Mouse (Mus musculus) olfactory bulb, adult 2 months (tissue): Measurements from ENCODE around the gene Sec24c. TPM values are rescaled to one million over a fixed set of nuclear protein-coding genes. Genes with fewer than 3 reads are reported as not detected.

Experiments
- H3K27ac ChIP-seq: fragments of 200-500 bp; 2 replicates; pipeline ENCODE4 v1.5.1; 2012; ENCODE audit warnings: low read depth, low read length; ENCODE audit not compliant: insufficient read depth
- H3K4me1 ChIP-seq: fragments of 200-500 bp; 2 replicates; pipeline ENCODE4 v1.6.1; 2012; ENCODE audit warnings: low read length; ENCODE audit not compliant: control insufficient read depth, insufficient read depth
- H3K4me3 ChIP-seq: fragments of 200-500 bp; 2 replicates; pipeline ENCODE4 v1.5.1; 2012; ENCODE audit warnings: mild to moderate bottlenecking, low read depth, low read length, moderate library complexity; ENCODE audit not compliant: insufficient read depth
- CTCF ChIP-seq: fragments of 200-500 bp; IDR thresholded peaks from 2 replicates; pipeline ENCODE4 v1.5.1; 2012; ENCODE audit warnings: low read depth, mild to moderate bottlenecking, low read length, moderate library complexity; ENCODE audit not compliant: insufficient read depth
- POLR2A ChIP-seq: fragments of 200-500 bp; IDR thresholded peaks from 2 replicates; pipeline ENCODE4 v1.6.1; 2012; ENCODE audit warnings: mild to moderate bottlenecking, low read depth, low read length, moderate library complexity; ENCODE audit not compliant: insufficient read depth
- WGBS: fragments of 180-500 bp; shearing (Covaris S2); methylation state at CpG from one replicate; pipeline ENCODE4 v1.1.7; 2018; 5-methylcytosine and 5-hydroxymethylcytosine counted together
- polyA plus RNA-seq: library from polyadenylated mRNA; stranded (reverse); fragments of >200 nt; gene quantifications from 2 replicates; pipeline ENCODE4 v1.2.4, GENCODE M21; 2012; ENCODE audit warnings: low replicate concordance; ENCODE audit not compliant: missing spikeins, insufficient read depth, insufficient read length

Sec24c gene
- polyA plus RNA-seq, 1 experiment = 190 TPM

DNA sequence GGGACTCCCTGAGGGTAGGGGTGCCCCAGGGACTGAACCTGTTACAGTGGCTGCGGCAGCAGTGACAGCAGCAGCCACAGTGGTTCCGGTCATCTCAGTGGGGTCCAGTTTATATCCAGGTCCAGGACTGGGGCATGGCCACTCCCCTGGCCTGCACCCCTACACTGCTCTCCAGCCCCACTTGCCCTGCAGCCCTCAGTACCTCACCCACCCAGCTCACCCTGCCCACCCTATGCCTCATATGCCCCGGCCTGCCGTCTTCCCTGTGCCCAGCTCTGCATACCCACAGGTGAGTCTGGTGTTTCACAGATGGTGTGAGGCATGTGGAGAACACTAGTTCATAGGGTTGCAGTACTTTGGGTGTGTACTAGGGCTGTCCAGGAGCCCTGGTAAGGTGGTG lies 47.3 kb downstream of the Sec24c start:
- Histone ChIP-seq H3K4me3 (no peak overlapping the region), H3K27ac (no peak overlapping the region), H3K4me1 (no peaks in the 10 kb centered on the region)
- TF ChIP-seq CTCF (no peak), POLR2A (no peak)
- WGBS = 89% methylated on average over 4 of the region's 4 CpGs

DNA sequence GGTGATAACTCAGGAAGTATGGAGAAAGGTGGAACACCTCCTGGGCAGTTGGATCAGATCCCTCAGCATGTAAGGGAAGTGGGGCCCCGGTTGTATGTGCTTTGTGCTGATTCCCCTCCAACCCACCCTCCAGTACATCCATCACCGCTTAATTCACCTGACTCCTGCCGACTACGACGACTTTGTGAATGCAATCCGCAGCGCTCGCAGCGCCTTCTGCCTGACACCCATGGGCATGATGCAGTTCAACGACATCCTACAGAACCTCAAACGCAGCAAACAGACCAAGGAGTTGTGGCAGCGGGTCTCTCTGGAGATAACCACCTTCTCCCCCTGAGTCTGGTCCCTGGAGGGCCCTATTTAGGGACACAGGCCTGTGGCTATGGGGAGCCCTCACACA lies 48.9 kb downstream of the Sec24c start:
- WGBS = 89% methylated on average over 12 of the region's 12 CpGs
- no peak for TF ChIP-seq CTCF
- no peak for TF ChIP-seq POLR2A
- no peaks in the 10 kb centered on the region for H3K4me1 ChIP-seq
- H3K27ac ChIP-seq = no peak overlapping the region
- no peak overlapping the region for H3K4me3 ChIP-seq

GRCm38 (mm10) chr14:20724043-20724442 lies 49.9 kb downstream of the Sec24c start:
- WGBS = 2% methylated on average over 5 of the region's 5 CpGs
- Histone ChIP-seq H3K27ac (no peak overlapping the region), H3K4me3 (no peak overlapping the region), H3K4me1 (no peaks in the 10 kb centered on the region)
- no peak for TF ChIP-seq POLR2A
- peak; percentile 62; the same call in 1 of the 2 replicates for TF ChIP-seq CTCF

- 90% methylated on average over 6 of the region's 6 CpGs for WGBS
- Histone ChIP-seq H3K4me3 (no peak overlapping the region), H3K4me1 (no peaks in the 10 kb centered on the region), H3K27ac (no peak overlapping the region)
- TF ChIP-seq CTCF = no peak
- no peak for TF ChIP-seq POLR2A
These were observed 51.7 kb downstream of the Sec24c start for GRCm38 (mm10) chr14:20725660-20726339.

DNA sequence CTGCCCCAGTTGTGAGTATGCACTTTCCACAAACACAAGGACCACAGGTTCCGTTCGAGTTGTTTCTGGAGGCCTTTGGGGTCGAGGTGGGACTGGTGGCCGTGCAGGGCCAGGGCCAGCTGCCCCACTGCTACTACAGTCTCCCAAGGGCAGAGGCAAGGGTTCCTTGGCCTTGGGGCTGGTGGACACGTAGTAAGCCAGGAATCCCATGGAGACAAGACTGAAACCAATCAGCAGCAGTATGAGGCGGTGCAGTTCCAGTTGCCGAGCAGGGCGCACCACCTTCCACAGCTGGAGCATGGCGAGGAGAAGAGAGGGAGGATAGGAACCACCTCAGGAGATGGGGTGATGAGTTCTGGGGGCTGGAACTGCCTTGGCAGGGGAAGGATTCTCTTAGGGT lies 55.8 kb downstream of the Sec24c start:
- Histone ChIP-seq H3K4me3 (no peak overlapping the region), H3K4me1 (no peaks in the 10 kb centered on the region), H3K27ac (no peak overlapping the region)
- TF ChIP-seq POLR2A = no peak
- no peak for TF ChIP-seq CTCF
- 90% methylated on average over 9 of the region's 9 CpGs for WGBS

GRCm38 (mm10) chr14:20730853-20731602 lies 56.9 kb downstream of the Sec24c start:
- Histone ChIP-seq H3K27ac (no peak overlapping the region), H3K4me3 (no peak overlapping the region), H3K4me1 (peaks cover 7% of the 10 kb centered on the region; the same call in 1 of the 2 replicates)
- TF ChIP-seq CTCF (no peak), POLR2A (no peak)
- 83% methylated on average over 9 of the region's 9 CpGs for WGBS

DNA sequence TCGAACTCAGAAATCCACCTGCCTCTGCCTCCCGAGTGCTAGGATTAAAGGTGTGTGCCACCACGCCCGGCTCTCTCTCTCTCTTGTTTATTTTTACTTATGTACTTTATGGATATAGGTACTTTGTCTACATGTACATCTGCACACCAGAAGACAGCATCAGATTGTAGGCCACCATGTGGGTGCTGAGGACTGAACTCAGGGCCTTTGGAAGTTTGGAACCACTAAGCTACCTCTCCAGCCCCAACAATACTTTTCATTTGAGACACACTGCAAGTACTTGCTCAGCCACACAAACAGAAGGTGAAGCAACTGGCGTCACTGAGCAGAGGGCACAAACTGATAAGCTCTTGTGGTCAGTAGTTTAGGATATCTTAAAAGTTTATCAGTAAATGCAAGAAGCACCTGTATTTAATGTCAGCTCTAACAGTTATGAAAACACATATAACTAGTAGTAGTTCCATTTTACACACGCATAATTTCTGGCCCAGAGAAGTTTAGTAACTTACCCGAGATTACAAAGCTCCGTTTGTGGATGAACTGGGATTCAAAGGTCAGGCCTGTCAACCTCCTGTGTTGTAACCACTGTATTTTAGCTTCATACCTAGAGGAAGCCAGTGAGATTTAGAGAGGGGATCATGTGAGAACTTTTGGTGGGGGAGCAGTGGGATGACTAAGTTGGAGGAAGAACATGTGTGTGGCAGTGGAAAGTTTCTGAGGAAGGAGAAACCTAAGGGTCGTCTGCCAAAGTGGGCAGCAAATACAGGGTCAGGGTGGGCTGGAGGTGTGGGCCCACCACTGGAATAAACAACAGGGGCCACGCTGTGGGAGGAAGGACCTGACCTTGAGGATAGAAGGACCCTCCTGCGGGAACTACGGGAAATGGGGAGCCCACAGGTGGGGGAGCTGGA lies 59.2 kb downstream of the Sec24c start:
- TF ChIP-seq CTCF (no peak), POLR2A (no peak)
- Histone ChIP-seq H3K4me1 (peaks cover 8% of the 10 kb centered on the region; the same call in 1 of the 2 replicates), H3K4me3 (peak overlapping the region; percentile 61), H3K27ac (no peak overlapping the region)
- 46% methylated on average over 12 of the region's 12 CpGs for WGBS

- peak within 1 kb of the TSS; percentile 52 for H3K27ac ChIP-seq
- H3K4me3 ChIP-seq = peak within 1 kb of the TSS; percentile 61
- WGBS = under 1% methylated on average over 81 of the region's 81 CpGs
- H3K4me1 ChIP-seq = peaks cover 8% of the 10 kb centered on the region; the same call in 1 of the 2 replicates
- TF ChIP-seq POLR2A (peak; percentile 87), CTCF (0 out of 2 replicates have a peak, but pooled peaks have one; percentile 13)
These were observed 60.1 kb downstream of the Sec24c start, which contains the start of gene Ndst2 for GRCm38 (mm10) chr14:20733952-20734774. TSS of gene Ndst2 (minus strand) at chr14:20734562.
